Mouse (Mus musculus): ENCODE measurements around the gene Bak1.

DNA sequence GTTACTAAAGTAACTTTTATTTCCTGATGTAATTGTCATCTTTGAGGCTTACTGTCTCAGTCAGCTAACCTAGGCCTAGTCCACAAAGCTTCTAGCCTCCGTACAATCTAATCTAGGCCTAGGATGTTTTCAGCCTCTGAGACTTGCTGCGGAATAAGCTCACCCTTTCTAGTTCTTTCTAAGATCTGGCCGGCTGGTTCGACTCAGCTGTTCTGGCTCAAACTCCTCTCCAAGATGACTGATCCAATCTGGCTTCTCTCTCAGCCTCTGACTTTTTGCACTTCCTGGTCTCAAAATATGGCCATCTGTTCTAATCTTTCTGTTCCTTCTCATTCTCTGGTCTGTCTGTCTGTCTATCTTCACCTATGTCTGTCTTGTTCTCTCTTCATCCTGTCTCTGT, 45.4 kb downstream of the Bak1 start:
- TF ChIP-seq HCFC1 (IDR thresholded peaks at IDR 0.05; ENCODE audit: low read depth, low read length) (no peak), NELFE (IDR thresholded peaks at IDR 0.05; ENCODE audit: low read depth, low read length) (no peak), TCF12 (IDR thresholded peaks at IDR 0.05; ENCODE audit: low read depth, low read length) (no peak), CTCF (IDR thresholded peaks at IDR 0.05 in 2 of 3, conservative IDR thresholded peaks at IDR 0.05 in 1 of 3; ENCODE audit: control insufficient read depth in 1 of 3, insufficient read depth in 1 of 3, low read depth in 2 of 3, low read length in 3 of 3, poor library complexity in 1 of 3, severe bottlenecking in 1 of 3) (no peak)

Measured in MEL (cell line).